Mouse (Mus musculus): Measurements from ENCODE around the gene Srgap3.

The Srgap3 gene

GRCm38 (mm10) chr6:112950205-112951110 is 3.4 kb upstream of the Srgap3 start:
- peak; percentile 78 for DNase-seq (ENCODE audit: low read depth, low spot score)

GRCm38 (mm10) chr6:112949220-112949619 is 2.2 kb upstream of the Srgap3 start:
- DNase-seq (ENCODE audit: low read depth, low spot score) = no peak

GRCm38 (mm10) chr6:112948416-112948815 is 1.4 kb upstream of the Srgap3 start:
- DNase-seq (ENCODE audit: low read depth, low spot score) = no peak

- no peak for DNase-seq (ENCODE audit: low read depth, low spot score)
These were observed 850 bp downstream of the Srgap3 start for GRCm38 (mm10) chr6:112946021-112946811.

GRCm38 (mm10) chr6:112945181-112945751 is 1.8 kb downstream of the Srgap3 start:
- DNase-seq (ENCODE audit: low read depth, low spot score) = peak; percentile 37

- no peak for DNase-seq (ENCODE audit: low read depth, low spot score)
These were observed 3.3 kb downstream of the Srgap3 start for GRCm38 (mm10) chr6:112943596-112944245.

- DNase-seq (ENCODE audit: low read depth, low spot score) = no peak
These were observed 7.8 kb downstream of the Srgap3 start for GRCm38 (mm10) chr6:112939281-112939680.

GRCm38 (mm10) chr6:112937791-112938190 is 9.3 kb downstream of the Srgap3 start:
- DNase-seq (ENCODE audit: low read depth, low spot score) = no peak

- DNase-seq (ENCODE audit: low read depth, low spot score) = no peak
These were observed 12.6 kb downstream of the Srgap3 start for GRCm38 (mm10) chr6:112934501-112934900.

- DNase-seq (ENCODE audit: low read depth, low spot score) = no peak
These were observed 14.5 kb downstream of the Srgap3 start for GRCm38 (mm10) chr6:112932611-112933010.

GRCm38 (mm10) chr6:112930011-112930451 is 17.0 kb downstream of the Srgap3 start:
- DNase-seq (ENCODE audit: low read depth, low spot score) = no peak

GRCm38 (mm10) chr6:112929291-112929984 is 17.6 kb downstream of the Srgap3 start:
- DNase-seq (ENCODE audit: low read depth, low spot score) = no peak

- DNase-seq (ENCODE audit: low read depth, low spot score) = no peak
These were observed 18.2 kb downstream of the Srgap3 start for GRCm38 (mm10) chr6:112928841-112929240.

- DNase-seq (ENCODE audit: low read depth, low spot score) = no peak
These were observed 19.7 kb downstream of the Srgap3 start for GRCm38 (mm10) chr6:112927341-112927740.

GRCm38 (mm10) chr6:112926011-112926410 is 21.1 kb downstream of the Srgap3 start:
- no peak for DNase-seq (ENCODE audit: low read depth, low spot score)

- no peak for DNase-seq (ENCODE audit: low read depth, low spot score)
These were observed 21.7 kb downstream of the Srgap3 start for GRCm38 (mm10) chr6:112925234-112925975.

- DNase-seq (ENCODE audit: low read depth, low spot score) = no peak
These were observed 22.4 kb downstream of the Srgap3 start for GRCm38 (mm10) chr6:112924606-112925141.

- no peak for DNase-seq (ENCODE audit: low read depth, low spot score)
These were observed 26.4 kb downstream of the Srgap3 start for GRCm38 (mm10) chr6:112920619-112921195.

- DNase-seq (ENCODE audit: low read depth, low spot score) = no peak
These were observed 29.3 kb downstream of the Srgap3 start for GRCm38 (mm10) chr6:112917717-112918116.

GRCm38 (mm10) chr6:112916243-112916642 is 30.8 kb downstream of the Srgap3 start:
- DNase-seq (ENCODE audit: low read depth, low spot score) = no peak

Measured in ZHBTc4 (cell line).